Mouse (Mus musculus) hindbrain, embryonic 12.5 days (tissue): ENCODE measurements around the gene Cnn2. TPM values are rescaled to one million over a fixed set of nuclear protein-coding genes. Genes with fewer than 3 reads are reported as not detected.
"Not testable (repeated sequence)": the region's sequence is repeated elsewhere in the genome, so short reads cannot be mapped to it uniquely, and the experiment has no call there.

ENCODE experiments used
- ATAC-seq: fragments of 200-750 bp; cut with Nextera tagmentation; 2 replicates; pipeline ENCODE4 v1.8.0; 2017; ENCODE audit warnings: moderate TSS enrichment; ENCODE audit not compliant: low FRiP score
- H3K27ac ChIP-seq: fragments of 300-500 bp; sonication (generic); 2 replicates; pipeline ENCODE4 v1.5.1; 2016; ENCODE audit warnings: mild to moderate bottlenecking
- H3K27me3 ChIP-seq: fragments of 300-500 bp; sonication (generic); 2 replicates; pipeline ENCODE4 v1.6.1; 2016; ENCODE audit warnings: mild to moderate bottlenecking
- H3K36me3 ChIP-seq: fragments of 300-500 bp; sonication (generic); 2 replicates; pipeline ENCODE4 v1.6.1; 2016; ENCODE audit warnings: mild to moderate bottlenecking
- H3K4me1 ChIP-seq: fragments of 300-500 bp; sonication (generic); 2 replicates; pipeline ENCODE4 v1.6.1; 2016
- H3K4me2 ChIP-seq: fragments of 300-500 bp; sonication (generic); replicated peaks from 2 replicates; pipeline ENCODE4 v1.6.1; 2016; ENCODE audit warnings: mild to moderate bottlenecking
- H3K4me3 ChIP-seq: fragments of 300-500 bp; sonication (generic); 2 replicates; pipeline ENCODE4 v1.5.1; 2016; ENCODE audit warnings: mild to moderate bottlenecking
- H3K9ac ChIP-seq: fragments of 300-500 bp; sonication (generic); 2 replicates; pipeline ENCODE4 v1.6.1; 2016; ENCODE audit warnings: mild to moderate bottlenecking, moderate library complexity
- H3K9me3 ChIP-seq: fragments of 300-500 bp; sonication (generic); replicated peaks from 2 replicates; pipeline ENCODE4 v1.6.1; 2016; ENCODE audit warnings: mild to moderate bottlenecking
- WGBS: fragments of 180-500 bp; shearing (Covaris S2); methylation state at CpG from one replicate; pipeline ENCODE4 v1.1.7; 2016; 5-methylcytosine and 5-hydroxymethylcytosine counted together
- polyA plus RNA-seq: library from polyadenylated mRNA; unstranded; fragments of >200 nt; fragmentation: Nextera tagmentation; extraction: Ambion mirVana; gene quantifications from 2 replicates; pipeline ENCODE4 v1.2.1, GENCODE M21; 2016

The Cnn2 gene
- polyA plus RNA-seq, 1 experiment from 2014 or later, result 178 TPM

DNA sequence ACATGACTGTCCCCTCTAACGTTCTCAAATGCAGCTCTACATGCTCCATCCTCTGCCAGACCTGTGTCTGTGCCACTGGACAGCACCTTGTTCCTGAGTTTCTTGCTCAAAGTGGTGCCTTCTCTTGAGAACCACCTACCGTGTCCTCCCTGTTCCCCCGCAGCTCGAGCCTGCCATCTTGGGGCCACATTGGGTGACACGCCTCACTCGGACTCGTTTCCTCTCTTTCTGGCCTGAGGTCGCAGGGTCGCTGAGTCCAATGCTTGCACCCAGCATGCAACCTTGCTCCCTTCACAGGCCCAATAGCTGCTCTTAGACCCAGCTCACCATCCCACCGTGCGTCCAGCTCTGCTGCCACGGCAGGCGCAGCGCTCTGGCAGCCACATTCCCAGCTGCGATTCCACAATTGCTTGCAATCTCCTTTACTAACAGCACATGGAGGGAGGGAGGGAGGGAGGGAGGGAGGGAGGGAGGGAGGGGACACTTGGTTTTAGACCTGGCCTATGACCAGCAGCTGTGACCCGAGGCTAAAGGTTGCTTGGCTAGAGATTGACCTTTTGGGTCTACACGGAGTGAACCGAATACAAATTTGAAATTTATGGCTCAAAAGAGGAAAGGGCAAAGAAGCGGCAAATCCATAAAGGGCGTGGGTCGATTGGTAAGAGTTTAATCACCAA lies 30.1 kb upstream of the Cnn2 start:
- Histone ChIP-seq H3K36me3 (peaks cover 17% of the 10 kb centered on the region), H3K4me3 (no peak overlapping the region), H3K27ac (no peak overlapping the region), H3K9me3 (no peaks in the 10 kb centered on the region), H3K27me3 (peaks cover 16% of the 10 kb centered on the region; the same call in 1 of the 2 replicates), H3K4me2 (peak overlapping the region; percentile 27; the same call in 1 of the 2 replicates), H3K4me1 (peaks cover 13% of the 10 kb centered on the region), H3K9ac (0 out of 2 replicates have a peak overlapping the region, but pooled peaks have one; percentile 27)
- 11% methylated on average over 21 of the region's 21 CpGs for WGBS
- ATAC-seq, result no peak

DNA sequence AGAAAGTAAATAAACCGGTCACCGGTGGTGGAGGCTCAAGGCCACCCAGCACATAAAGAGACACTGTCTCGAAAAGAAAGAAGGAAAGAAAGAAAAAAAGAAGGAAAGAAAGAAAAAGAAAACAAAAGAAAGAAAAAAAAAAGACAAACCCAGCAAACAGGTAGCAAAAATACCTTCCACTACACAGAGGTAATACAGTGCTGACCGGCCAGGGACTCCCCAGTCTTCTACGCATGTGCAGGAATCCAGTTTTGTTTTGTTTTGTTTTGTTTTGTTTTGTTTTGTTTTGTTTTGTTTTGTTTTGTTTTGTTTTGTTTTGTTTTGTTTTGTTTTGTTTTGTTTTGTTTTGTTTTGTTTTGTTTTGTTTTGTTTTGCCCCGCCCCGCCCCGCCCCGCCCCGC lies 29.0 kb upstream of the Cnn2 start:
- ATAC-seq, H3K9ac ChIP-seq, H3K9me3 ChIP-seq, H3K27ac ChIP-seq: not testable (repeated sequence)
- Histone ChIP-seq H3K4me2 (peak overlapping the region; percentile 68), H3K27me3 (peaks cover 13% of the 10 kb centered on the region; the same call in 1 of the 2 replicates), H3K4me1 (peaks cover 13% of the 10 kb centered on the region), H3K36me3 (peaks cover 26% of the 10 kb centered on the region), H3K4me3 (peak overlapping the region; percentile 93; the same call in 1 of the 2 replicates)
- WGBS, result 55% methylated on average over 6 of the region's 10 CpGs

DNA sequence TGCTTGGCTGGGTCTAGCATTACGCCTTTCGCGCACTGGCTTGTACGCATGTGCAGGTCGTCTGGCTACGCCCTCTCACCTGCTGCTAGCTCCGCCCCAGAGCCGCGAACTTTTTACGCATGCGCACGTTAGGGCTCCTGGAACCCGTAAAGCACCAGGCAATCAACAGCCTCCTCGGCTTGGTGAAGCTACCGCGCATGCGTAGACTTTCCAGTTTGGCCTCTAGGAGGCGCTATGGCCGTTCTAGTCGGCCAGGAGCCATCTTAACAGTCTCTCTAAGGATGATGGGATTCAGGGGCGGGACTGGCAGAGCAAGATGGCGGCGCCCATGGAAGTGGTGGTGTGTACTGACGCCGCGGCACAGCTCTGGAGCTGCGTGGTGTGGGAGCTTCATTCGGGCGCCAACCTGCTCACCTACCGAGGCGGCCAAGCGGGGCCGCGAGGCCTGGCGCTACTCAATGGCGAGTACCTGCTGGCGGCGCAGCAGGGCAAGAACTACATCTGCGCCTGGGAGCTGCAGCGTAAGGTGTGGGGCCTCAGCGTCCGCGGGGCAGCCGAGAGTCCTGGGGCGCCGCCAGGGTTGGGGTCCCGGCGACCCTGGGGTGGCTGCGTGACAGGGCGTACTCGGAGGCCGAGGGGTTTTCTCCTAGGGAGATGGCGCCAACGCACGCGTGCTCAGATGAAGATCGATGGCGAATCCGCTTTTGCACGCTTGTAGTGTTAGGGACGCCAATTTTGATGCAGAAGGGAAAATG lies 28.4 kb upstream of the Cnn2 start, which contains the start of gene Wdr18:
Gene Wdr18, plus strand, starts transcription at position 306 of the 755 bp plus-strand sequence.
- peak within 1 kb of the TSS; percentile 68 for H3K4me2 ChIP-seq
- ATAC-seq, result peak; percentile 96
- peak within 1 kb of the TSS; percentile 72; the same call in 1 of the 2 replicates for H3K27ac ChIP-seq
- no peaks in the 10 kb centered on the region for H3K9me3 ChIP-seq
- peak within 1 kb of the TSS; percentile 83 for H3K9ac ChIP-seq
- H3K36me3 ChIP-seq, result peaks cover 33% of the 10 kb centered on the region
- H3K27me3 ChIP-seq, result peaks cover 13% of the 10 kb centered on the region; the same call in 1 of the 2 replicates
- peak within 1 kb of the TSS; percentile 93 for H3K4me3 ChIP-seq
- WGBS, result under 1% methylated on average over 61 of the region's 61 CpGs
- H3K4me1 ChIP-seq, result peaks cover 13% of the 10 kb centered on the region

DNA sequence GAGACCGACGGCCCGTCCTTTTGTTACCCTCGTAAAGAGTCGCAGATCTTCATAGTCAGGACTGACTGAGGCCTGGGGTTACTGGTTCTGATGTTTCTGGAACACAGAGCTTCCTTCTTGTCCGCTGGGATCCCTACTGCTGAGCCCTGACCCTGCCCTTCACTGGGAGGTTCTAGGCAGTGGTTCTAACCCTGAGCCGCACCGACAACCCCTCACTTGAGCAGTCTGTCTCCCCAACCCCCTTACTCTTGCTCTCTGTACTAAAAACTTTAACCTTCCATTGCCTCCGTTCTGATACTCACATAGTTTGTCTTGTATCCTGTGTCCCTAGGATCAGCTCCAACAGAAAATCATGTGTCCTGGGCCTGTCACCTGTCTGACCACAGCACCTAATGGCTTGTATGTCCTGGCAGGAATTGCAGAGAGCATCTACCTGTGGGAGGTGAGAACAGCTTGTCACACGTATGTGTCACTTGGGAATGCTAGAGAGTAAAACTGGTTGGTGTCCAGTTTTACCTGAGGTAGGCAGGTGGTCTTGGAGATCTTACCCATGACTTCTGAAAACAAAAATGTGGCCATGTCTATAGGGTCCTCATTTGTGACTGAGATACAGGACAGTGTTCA lies 27.6 kb upstream of the Cnn2 start:
- Histone ChIP-seq H3K27ac (no peak overlapping the region), H3K36me3 (peaks cover 40% of the 10 kb centered on the region), H3K4me1 (peaks cover 13% of the 10 kb centered on the region), H3K4me2 (peak overlapping the region; percentile 68), H3K4me3 (peak overlapping the region; percentile 93), H3K9ac (peak overlapping the region; percentile 83), H3K27me3 (0 out of 2 replicates have a peak, but pooled peaks cover 7% of the 10 kb centered on the region), H3K9me3 (no peaks in the 10 kb centered on the region)
- WGBS, result 16% methylated on average over 10 of the region's 10 CpGs
- ATAC-seq, result no peak

DNA sequence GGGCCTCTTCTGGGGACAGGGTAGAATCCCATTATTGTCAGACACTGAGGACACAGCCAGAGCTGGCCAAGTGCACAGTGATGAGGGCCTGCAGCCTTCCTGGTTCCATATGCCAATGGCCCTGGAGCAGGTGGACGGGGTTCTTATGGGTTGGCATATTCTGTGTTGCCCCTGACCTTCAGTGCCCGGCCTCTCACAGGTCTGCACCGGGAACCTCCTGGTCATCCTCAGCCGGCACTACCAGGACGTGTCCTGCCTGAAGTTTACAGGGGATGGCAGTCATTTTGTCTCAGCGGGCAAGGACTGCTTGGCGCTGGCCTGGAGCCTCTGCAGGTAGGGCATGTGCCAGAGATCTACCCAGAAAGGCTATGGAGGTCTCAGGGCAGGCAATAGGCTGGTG lies 23.7 kb upstream of the Cnn2 start:
- peaks cover 67% of the 10 kb centered on the region for H3K36me3 ChIP-seq
- 94% methylated on average over 7 of the region's 7 CpGs for WGBS
- no peak for ATAC-seq

DNA sequence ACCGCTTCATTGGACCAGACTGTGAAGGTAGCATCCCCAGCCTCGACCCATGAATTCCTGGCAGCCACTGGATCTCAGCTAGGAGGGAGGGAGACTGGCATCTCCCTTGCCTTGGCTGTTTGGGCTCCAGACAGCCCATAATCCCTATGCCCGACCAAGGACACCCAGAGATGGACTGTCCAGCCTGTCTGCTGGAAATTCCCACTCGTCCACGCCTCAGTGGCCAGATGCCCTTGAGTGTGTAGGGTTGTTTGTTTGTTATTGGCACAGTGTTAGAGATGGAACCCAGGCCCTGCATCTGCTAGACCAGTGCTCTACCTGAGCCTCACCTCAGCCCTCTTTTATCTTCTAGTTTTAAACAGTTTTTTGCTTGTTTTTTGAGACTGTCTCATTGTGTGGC lies 23.1 kb upstream of the Cnn2 start:
- Histone ChIP-seq H3K27me3 (peaks cover 20% of the 10 kb centered on the region), H3K9me3 (no peaks in the 10 kb centered on the region), H3K4me2 (no peak overlapping the region), H3K4me1 (peaks cover 9% of the 10 kb centered on the region), H3K36me3 (peaks cover 67% of the 10 kb centered on the region), H3K4me3 (no peak overlapping the region), H3K27ac (no peak overlapping the region), H3K9ac (no peak overlapping the region)
- ATAC-seq, result no peak
- 92% methylated on average over 5 of the region's 5 CpGs for WGBS

More for the DNA sequence above, 23.7 kb upstream of the Cnn2 start:
- Histone ChIP-seq H3K4me3 (no peak overlapping the region; the same call in 1 of the 2 replicates), H3K4me1 (peaks cover 9% of the 10 kb centered on the region), H3K9ac (no peak overlapping the region), H3K27me3 (peaks cover 14% of the 10 kb centered on the region), H3K27ac (no peak overlapping the region), H3K4me2 (no peak overlapping the region), H3K9me3 (no peaks in the 10 kb centered on the region)

DNA sequence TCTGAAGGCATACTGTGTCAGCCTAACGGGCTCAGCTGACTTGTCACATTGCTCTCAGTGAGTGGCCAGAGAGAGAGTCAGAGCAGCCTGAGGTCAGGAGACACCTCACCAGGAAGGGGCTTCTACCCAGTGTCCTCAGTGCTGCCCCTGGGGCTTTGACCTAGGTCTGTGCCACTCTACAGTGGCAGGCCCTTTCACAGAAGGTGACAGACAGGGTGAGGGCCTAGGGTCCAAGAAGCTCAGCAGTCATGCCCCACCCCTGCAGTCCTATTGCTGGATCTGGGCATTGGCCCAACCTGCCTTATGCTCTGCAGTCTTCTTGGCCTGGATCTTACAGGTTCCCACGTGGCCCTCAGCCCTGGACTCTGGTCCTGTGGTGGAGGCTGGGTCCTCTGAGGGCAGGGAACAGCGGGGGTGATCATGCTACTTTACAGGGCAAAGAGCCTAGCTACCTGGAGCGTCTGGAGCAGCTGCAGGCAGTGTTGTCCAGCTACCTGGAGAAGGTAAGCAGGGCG lies 21.4 kb upstream of the Cnn2 start:
- 93% methylated on average over 5 of the region's 5 CpGs for WGBS
- no peak for ATAC-seq

DNA sequence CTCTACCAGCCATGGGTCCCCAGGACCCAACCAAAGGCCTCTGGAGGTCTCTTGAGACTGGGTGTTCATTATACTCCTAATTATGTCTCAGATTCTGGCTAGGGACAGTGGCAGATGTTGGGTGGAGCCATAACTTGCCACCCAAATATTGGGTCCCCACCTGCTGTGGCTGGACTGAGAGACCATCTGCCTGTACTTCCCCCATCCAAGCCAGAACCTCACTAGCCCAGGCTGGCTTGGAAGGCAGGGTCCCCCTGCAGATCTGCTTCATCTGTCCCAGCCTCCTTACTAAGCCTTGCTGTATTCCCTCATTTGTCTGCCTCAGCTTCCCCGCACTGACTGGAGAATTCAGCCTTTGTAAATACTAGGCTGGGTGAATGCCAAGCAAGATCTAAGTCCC lies 20.2 kb upstream of the Cnn2 start:
- Histone ChIP-seq H3K27me3 (peaks cover 47% of the 10 kb centered on the region), H3K4me2 (no peak overlapping the region), H3K27ac (no peak overlapping the region), H3K9me3 (no peaks in the 10 kb centered on the region), H3K9ac (no peak overlapping the region), H3K4me3 (no peak overlapping the region), H3K36me3 (peaks cover 53% of the 10 kb centered on the region), H3K4me1 (peaks cover 5% of the 10 kb centered on the region)
- no peak for ATAC-seq
- WGBS, result 95% methylated on average over 1 of the region's 1 CpGs

More for the DNA sequence above, 21.4 kb upstream of the Cnn2 start:
- Histone ChIP-seq H3K4me1 (peaks cover 5% of the 10 kb centered on the region), H3K9me3 (no peaks in the 10 kb centered on the region), H3K27ac (no peak overlapping the region), H3K4me3 (no peak overlapping the region), H3K36me3 (peaks cover 64% of the 10 kb centered on the region), H3K9ac (no peak overlapping the region), H3K27me3 (peaks cover 36% of the 10 kb centered on the region), H3K4me2 (no peak overlapping the region)

DNA sequence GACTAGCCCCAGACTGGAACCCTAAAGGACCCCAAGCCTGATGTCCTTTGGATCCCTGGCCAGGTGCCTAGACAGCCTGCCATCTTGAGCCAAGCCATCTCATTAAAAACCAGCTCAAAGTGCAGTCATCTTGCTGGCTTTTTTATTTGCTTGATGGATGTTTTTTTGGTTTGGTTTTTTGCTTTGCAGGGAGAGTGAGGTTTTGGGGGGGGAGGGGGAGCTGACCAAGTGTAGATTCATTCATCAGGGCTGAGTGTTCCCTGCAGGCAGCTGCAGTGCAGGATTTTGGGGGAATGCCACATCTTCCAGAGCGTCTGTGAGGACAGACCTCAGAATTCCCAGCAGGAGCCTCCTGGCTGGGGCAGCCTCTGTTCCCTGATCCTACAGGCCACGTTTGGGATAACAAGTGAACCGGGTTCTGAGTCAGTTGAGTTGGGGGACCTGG lies 19.2 kb upstream of the Cnn2 start:
- peaks cover 5% of the 10 kb centered on the region for H3K4me1 ChIP-seq
- no peak overlapping the region for H3K4me2 ChIP-seq
- no peak overlapping the region for H3K4me3 ChIP-seq
- H3K9ac ChIP-seq, result no peak overlapping the region
- no peak for ATAC-seq
- H3K27ac ChIP-seq, result no peak overlapping the region
- H3K27me3 ChIP-seq, result peaks cover 50% of the 10 kb centered on the region
- WGBS, result 10% methylated on average over 3 of the region's 3 CpGs
- no peaks in the 10 kb centered on the region for H3K9me3 ChIP-seq
- peaks cover 46% of the 10 kb centered on the region for H3K36me3 ChIP-seq

DNA sequence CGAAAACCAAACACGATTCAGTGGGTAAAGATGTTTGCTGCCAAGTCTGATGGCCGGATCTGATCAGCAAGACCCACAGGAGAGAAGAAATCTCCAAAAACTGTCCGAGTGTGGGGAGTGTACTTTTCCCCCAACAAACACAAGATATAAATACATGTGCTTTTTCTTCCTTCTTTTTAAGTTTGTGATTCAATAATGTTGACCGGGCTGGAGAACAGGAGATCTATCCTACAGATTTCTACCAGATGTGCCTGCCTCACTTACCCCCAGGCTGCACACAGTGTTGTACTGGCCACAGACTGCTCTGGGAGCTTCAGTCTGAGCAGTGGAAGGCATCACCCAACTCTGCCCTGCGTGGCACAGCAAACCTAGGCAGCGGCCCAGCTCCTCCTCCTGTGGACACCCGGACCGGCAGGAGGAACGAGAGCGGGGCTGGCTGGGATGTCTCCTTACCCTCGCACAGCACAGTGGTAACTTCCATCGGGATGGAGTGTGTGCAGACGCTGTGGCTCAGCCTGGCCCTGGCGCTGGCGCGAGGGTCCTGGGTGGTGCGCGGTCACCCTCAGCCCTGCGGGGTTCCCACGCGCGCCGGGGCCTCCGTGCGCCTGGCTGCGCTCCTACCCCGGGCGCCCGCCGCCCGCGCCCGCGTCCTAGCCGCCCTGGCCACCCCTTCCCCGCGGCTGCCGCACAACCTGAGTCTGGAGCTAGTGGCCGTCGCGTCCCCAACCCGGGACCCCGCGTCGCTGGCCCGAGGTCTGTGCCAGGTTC lies 17.8 kb upstream of the Cnn2 start, which contains the start of gene Grin3b:
Gene Grin3b, plus strand, starts transcription at position 301 of the 768 bp plus-strand sequence.
- no peak within 1 kb of the TSS for H3K27ac ChIP-seq
- no peak for ATAC-seq
- H3K9me3 ChIP-seq, result no peaks in the 10 kb centered on the region
- H3K9ac ChIP-seq, result peak within 1 kb of the TSS; percentile 32
- WGBS, result 9% methylated on average over 44 of the region's 47 CpGs
- peaks cover 42% of the 10 kb centered on the region for H3K36me3 ChIP-seq
- peak within 1 kb of the TSS; percentile 62 for H3K4me2 ChIP-seq
- H3K27me3 ChIP-seq, result peaks cover 52% of the 10 kb centered on the region
- H3K4me3 ChIP-seq, result peak within 1 kb of the TSS; percentile 36
- H3K4me1 ChIP-seq, result peaks cover 5% of the 10 kb centered on the region

DNA sequence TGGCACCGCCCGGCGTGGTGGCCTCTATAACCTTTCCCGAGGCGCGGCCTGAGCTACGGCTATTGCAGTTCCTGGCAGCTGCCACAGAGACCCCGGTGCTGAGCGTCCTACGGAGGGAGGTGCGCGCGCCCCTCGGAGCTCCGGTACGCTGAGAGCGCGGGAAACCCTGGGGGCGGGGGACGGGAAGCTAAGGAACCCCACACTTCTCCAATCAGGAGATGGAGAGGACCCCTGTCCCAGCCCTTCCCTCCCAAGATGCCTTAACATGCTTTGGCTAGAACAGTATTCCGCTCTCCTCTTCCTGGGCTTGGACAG lies 17.2 kb upstream of the Cnn2 start:
- peaks cover 42% of the 10 kb centered on the region for H3K36me3 ChIP-seq
- ATAC-seq, result no peak
- H3K27me3 ChIP-seq, result peaks cover 52% of the 10 kb centered on the region
- no peak overlapping the region for H3K27ac ChIP-seq
- peak overlapping the region; percentile 62 for H3K4me2 ChIP-seq
- peak overlapping the region; percentile 36 for H3K4me3 ChIP-seq
- H3K9me3 ChIP-seq, result no peaks in the 10 kb centered on the region
- peaks cover 5% of the 10 kb centered on the region for H3K4me1 ChIP-seq
- peak overlapping the region; percentile 32; the same call in 1 of the 2 replicates for H3K9ac ChIP-seq
- WGBS, result 6% methylated on average over 21 of the region's 21 CpGs
